Mouse (Mus musculus) midbrain, embryonic 11.5 days (tissue): Measurements from ENCODE around the gene Vmn1r86. TPM values are rescaled to one million over a fixed set of nuclear protein-coding genes. Genes with fewer than 3 reads are reported as not detected.
"Not testable (repeated sequence)": the region's sequence is repeated elsewhere in the genome, so short reads cannot be mapped to it uniquely, and the experiment has no call there.

Experiments
- ATAC-seq: fragments of 200-750 bp; cut with Nextera tagmentation; 2 replicates; pipeline ENCODE4 v1.8.0; 2017; ENCODE audit warnings: moderate TSS enrichment, moderate library complexity; ENCODE audit not compliant: low FRiP score
- DNase-seq: peaks from one replicate; pipeline ENCODE4 v3.0.0; 2015; ENCODE audit warnings: low spot score; ENCODE audit errors: missing footprints
- H3K27ac ChIP-seq: fragments of 300-500 bp; sonication (generic); 2 replicates; pipeline ENCODE4 v1.5.1; 2014; ENCODE audit warnings: low read depth, low read length
- H3K27me3 ChIP-seq: fragments of 300-500 bp; sonication (generic); 2 replicates; pipeline ENCODE4 v1.6.1; 2014; ENCODE audit warnings: mild to moderate bottlenecking, low read length, moderate library complexity, mixed read lengths; ENCODE audit not compliant: control insufficient read depth, insufficient read depth
- H3K36me3 ChIP-seq: fragments of 300-500 bp; sonication (generic); 2 replicates; pipeline ENCODE4 v1.6.1; 2014; ENCODE audit warnings: mild to moderate bottlenecking, low read length, moderate library complexity, mixed read lengths; ENCODE audit not compliant: control insufficient read depth, insufficient read depth
- H3K4me1 ChIP-seq: fragments of 300-500 bp; sonication (generic); 2 replicates; pipeline ENCODE4 v1.6.1; 2014; ENCODE audit warnings: low read length; ENCODE audit not compliant: control insufficient read depth, insufficient read depth
- H3K4me2 ChIP-seq: fragments of 300-500 bp; sonication (generic); 2 replicates; pipeline ENCODE4 v1.6.1; 2014; ENCODE audit warnings: mild to moderate bottlenecking, moderate library complexity
- H3K4me3 ChIP-seq: fragments of 300-500 bp; sonication (generic); 2 replicates; pipeline ENCODE4 v1.5.1; 2014; ENCODE audit warnings: low read depth, low read length
- H3K9ac ChIP-seq: fragments of 300-500 bp; sonication (generic); 2 replicates; pipeline ENCODE4 v1.6.1; 2014; ENCODE audit warnings: low read length
- H3K9me3 ChIP-seq: fragments of 300-500 bp; sonication (generic); 2 replicates; pipeline ENCODE4 v1.6.1; 2016; ENCODE audit warnings: low read length; ENCODE audit not compliant: control insufficient read depth
- WGBS: fragments of 180-500 bp; shearing (Covaris S2); extraction: QIAGEN DNeasy Blood & Tissue Kit; methylation state at CpG from one replicate; pipeline ENCODE4 v1.1.7; 2014; 5-methylcytosine and 5-hydroxymethylcytosine counted together
- polyA plus RNA-seq: library from polyadenylated mRNA; unstranded; fragments of >200 nt; fragmentation: Nextera tagmentation; extraction: Ambion mirVana; gene quantifications from 2 replicates; pipeline ENCODE4 v1.2.1, GENCODE M21; 2014

Gene Vmn1r86
- polyA plus RNA-seq = not detected in 2 replicates

DNA sequence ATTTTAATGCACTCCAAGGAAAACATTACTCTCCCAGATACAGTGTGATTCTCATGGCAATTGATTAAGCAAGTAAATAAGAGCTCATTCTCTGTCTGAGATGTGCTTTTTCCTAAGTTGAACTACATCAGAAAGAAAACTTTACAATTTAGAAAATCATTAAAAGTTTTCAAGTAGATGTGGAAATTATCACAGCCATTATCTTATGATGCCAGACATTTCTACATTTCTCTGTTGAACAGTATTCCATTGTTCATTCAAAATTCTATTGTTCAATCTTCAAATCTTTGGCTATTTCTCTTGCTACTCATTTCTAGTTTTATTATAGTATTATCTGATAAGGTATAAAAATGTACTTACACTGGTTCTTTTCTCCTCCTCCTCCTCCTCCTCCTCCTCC is at the start of gene Vmn1r86:
Gene Vmn1r86, minus strand, starts transcription at position 101 of the 400 bp plus-strand sequence.
- H3K4me3 ChIP-seq = no peak within 1 kb of the TSS

DNA sequence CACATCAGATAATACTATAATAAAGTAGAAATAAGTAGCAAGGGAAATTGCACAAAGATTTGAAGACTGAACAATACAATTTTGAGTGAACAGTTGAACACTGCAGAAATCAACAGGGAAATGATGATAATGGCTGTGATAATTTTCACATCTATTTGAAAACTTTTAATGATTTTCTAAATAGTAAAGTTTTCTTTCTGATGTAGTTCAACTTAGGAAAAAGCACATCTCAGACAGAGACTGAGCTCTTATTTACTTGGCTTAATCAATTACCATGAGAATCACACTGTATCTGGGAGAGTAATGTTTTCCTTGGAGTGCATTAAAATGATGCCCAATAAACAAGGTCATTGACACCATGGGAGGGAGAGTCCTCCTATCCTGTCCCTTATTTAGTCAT is 39.6 kb upstream of the Vmn1r86 start, which contains the start of gene Vmn1r88:
Gene Vmn1r88, plus strand, starts transcription at position 301 of the 400 bp plus-strand sequence.
- Histone ChIP-seq H3K36me3 (no peaks in the 10 kb centered on the region), H3K4me3 (no peak within 1 kb of the TSS), H3K27ac (no peak within 1 kb of the TSS), H3K9ac (no peak within 1 kb of the TSS), H3K4me1 (no peaks in the 10 kb centered on the region), H3K27me3 (no peaks in the 10 kb centered on the region), H3K4me2 (no peak within 1 kb of the TSS), H3K9me3 (no peaks in the 10 kb centered on the region)
- DNase-seq = no peak
- no peak for ATAC-seq

More for the DNA sequence above, at the start of gene Vmn1r86:
- DNase-seq = no peak
- Histone ChIP-seq H3K4me2 (no peak within 1 kb of the TSS), H3K9me3 (no peaks in the 10 kb centered on the region), H3K27ac (no peak within 1 kb of the TSS), H3K9ac (no peak within 1 kb of the TSS), H3K36me3 (no peaks in the 10 kb centered on the region), H3K4me1 (no peaks in the 10 kb centered on the region), H3K27me3 (no peaks in the 10 kb centered on the region)
- ATAC-seq = no peak

DNA sequence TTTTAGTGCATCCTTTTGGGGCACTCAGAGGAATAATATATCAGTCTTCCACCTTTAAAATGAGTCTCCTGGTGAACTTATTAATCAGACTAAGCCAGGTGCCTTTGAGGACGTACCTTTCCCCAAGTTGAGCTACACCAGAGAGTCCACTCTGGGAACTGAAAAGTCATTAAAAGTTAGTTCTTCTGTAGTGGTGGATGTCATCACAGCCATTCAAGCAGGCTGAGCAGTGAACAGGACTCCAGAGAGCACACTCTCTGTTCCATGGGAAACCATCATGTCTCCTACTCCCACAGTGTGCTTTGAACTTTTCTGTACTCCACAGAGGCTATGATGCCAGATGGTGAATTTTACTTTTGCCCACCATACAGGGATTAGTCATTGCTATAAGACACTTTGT is 20.3 kb upstream of the Vmn1r86 start, which contains the start of gene Vmn1r87:
Gene Vmn1r87, minus strand, starts transcription at position 101 of the 400 bp plus-strand sequence.
- H3K4me3 ChIP-seq = no peak within 1 kb of the TSS
- WGBS = 76% methylated on average over 1 of the region's 1 CpGs
- no peaks in the 10 kb centered on the region for H3K36me3 ChIP-seq
- H3K27ac ChIP-seq = no peak within 1 kb of the TSS
- DNase-seq (no peak), ATAC-seq (no peak)
- H3K4me1 ChIP-seq = no peaks in the 10 kb centered on the region
- no peaks in the 10 kb centered on the region for H3K9me3 ChIP-seq
- H3K4me2 ChIP-seq = no peak within 1 kb of the TSS
- no peak within 1 kb of the TSS for H3K9ac ChIP-seq
- H3K27me3 ChIP-seq = no peaks in the 10 kb centered on the region

DNA sequence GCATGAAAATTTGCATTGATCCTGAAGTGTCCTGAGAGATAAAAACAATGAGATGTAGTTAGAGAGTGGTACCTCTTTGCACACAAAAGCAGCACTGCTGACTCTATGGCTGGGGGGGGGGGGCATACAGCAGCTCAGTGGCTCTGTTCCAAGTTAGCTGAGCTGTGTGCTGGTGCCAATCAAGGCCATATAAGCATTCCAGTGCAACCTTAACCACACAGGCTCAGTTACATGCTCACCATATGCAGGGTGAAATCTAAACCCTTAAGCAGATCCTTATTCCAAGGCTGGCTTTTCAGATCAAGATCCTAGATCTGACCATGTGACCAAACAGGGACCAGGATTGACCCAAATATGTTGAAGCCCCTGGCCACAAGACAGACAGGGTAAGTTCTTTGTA is 17.6 kb upstream of the Vmn1r86 start:
- no peak for DNase-seq
- Histone ChIP-seq H3K4me2 (no peak overlapping the region), H3K9ac (no peak overlapping the region), H3K27me3 (no peaks in the 10 kb centered on the region), H3K27ac (no peak overlapping the region), H3K4me1 (no peaks in the 10 kb centered on the region), H3K4me3 (no peak overlapping the region), H3K9me3 (no peaks in the 10 kb centered on the region), H3K36me3 (no peaks in the 10 kb centered on the region)
- ATAC-seq = no peak

DNA sequence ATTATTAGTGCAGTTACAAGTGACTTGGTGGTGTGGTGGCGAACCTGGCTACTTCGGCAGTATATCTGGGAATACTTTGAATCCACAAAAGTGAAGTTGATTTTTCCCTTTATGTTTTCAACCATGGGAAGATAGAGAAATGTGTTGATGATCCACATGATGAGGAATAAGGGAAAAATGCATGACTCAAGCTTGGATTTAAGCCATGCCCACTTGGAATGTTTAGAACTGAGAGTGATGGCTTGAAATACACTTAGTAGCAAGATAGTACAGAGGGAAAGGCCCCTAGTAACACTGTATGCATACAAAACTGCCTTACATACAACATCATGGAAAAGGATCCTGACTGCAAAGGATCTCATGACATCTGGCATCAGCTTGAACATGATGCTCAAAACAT is 12.1 kb upstream of the Vmn1r86 start:
- H3K9ac ChIP-seq = no peak overlapping the region
- H3K4me1 ChIP-seq = no peaks in the 10 kb centered on the region
- DNase-seq (no peak), ATAC-seq (no peak)
- H3K36me3 ChIP-seq = no peaks in the 10 kb centered on the region
- WGBS = 93% methylated on average over 2 of the region's 2 CpGs
- no peak overlapping the region for H3K4me3 ChIP-seq
- no peaks in the 10 kb centered on the region for H3K9me3 ChIP-seq
- H3K27me3 ChIP-seq = no peaks in the 10 kb centered on the region
- H3K4me2 ChIP-seq = no peak overlapping the region
- H3K27ac ChIP-seq = no peak overlapping the region

DNA sequence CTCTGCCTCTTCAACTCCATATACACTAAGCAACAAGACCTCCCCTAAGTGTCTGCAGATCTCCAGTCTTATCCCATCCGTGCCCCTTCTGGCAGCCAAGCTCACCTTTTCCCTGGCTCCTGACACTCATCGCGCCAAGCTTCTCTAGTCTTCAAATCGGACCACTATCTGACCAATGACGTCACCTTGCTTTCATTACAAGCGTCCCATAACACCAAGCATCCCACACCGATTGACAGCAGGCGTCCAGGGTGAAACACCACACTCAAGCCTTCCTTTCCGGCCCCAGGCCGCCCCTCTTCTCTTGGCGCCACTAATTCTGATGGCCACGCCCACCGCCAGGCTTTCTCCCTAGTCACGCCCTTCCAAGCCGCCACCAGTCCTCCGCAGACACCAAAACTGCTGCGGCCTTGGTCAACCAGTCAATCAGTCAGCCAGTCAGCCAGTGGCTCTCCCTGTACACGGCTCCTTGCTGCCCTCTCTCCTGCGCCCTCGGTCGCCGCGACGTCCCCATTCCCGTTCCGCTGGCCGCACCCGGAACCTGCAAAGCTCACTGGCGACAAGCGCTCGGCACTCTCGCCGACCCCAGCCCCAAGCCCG is 3.9 kb upstream of the Vmn1r86 start:
- DNase-seq, H3K27ac ChIP-seq, H3K36me3 ChIP-seq, H3K27me3 ChIP-seq, H3K9ac ChIP-seq, H3K9me3 ChIP-seq, H3K4me3 ChIP-seq, H3K4me1 ChIP-seq: not testable (repeated sequence)
- 0% methylated on average over 16 of the region's 34 CpGs for WGBS
- ATAC-seq = peak; percentile 96
- H3K4me2 ChIP-seq = peak overlapping the region; percentile 31

DNA sequence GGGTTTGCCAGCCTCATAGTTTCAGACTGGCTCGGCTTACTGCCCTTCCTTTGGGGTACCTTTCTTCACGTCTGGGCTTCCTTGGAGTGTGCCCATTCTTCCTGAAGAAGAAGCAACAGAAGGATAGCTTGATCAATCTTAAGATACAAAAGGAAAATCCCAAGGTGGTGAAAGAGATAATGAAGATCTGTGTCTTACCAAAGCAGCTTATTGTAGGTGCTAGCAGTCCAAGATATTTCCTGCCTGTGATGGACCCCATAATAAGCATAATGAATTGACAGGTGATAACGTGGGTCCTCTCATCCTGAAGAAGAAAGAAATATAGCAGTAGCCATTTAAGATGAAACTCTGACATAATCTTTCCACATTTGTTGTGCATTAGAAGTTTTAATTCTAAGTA is 24.6 kb downstream of the Vmn1r86 start, which contains the start of gene Vmn1r85:
Gene Vmn1r85, minus strand, starts transcription at position 101 of the 400 bp plus-strand sequence.
- Histone ChIP-seq H3K27ac (no peak within 1 kb of the TSS), H3K4me2 (no peak within 1 kb of the TSS)
- no peak for ATAC-seq

DNA sequence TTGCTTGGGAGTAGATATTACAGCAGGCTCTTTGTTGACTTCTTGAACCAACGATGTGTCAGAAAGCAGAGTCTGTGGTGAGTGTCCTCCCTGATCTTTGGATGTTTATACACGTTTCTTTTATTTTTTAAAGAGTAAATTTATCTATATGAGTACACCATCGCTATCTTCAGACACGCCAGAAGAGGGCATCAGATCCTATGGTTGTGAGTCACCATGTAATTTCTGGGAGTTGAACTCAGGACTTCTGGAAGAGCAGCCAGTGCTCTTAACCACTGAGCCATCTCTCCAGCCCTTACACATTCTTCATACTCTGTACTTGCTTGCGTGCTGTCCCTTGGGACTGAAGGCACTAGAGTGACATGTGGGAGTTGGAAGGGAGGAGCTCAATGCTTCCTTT is 47.4 kb downstream of the Vmn1r86 start:
- no peaks in the 10 kb centered on the region for H3K27me3 ChIP-seq
- DNase-seq = no peak
- no peak overlapping the region for H3K4me3 ChIP-seq
- H3K4me1 ChIP-seq = no peaks in the 10 kb centered on the region
- H3K9me3 ChIP-seq = no peaks in the 10 kb centered on the region
- H3K9ac ChIP-seq = no peak overlapping the region
- no peak overlapping the region for H3K27ac ChIP-seq
- 60% methylated on average over 5 of the region's 5 CpGs for WGBS
- H3K36me3 ChIP-seq = no peaks in the 10 kb centered on the region
- no peak overlapping the region for H3K4me2 ChIP-seq
- no peak for ATAC-seq

More for the DNA sequence above, 24.6 kb downstream of the Vmn1r86 start, which contains the start of gene Vmn1r85:
- no peaks in the 10 kb centered on the region for H3K27me3 ChIP-seq
- H3K4me1 ChIP-seq = no peaks in the 10 kb centered on the region
- no peaks in the 10 kb centered on the region for H3K9me3 ChIP-seq
- DNase-seq = no peak
- H3K4me3 ChIP-seq = no peak within 1 kb of the TSS
- no peaks in the 10 kb centered on the region for H3K36me3 ChIP-seq
- WGBS = 69% methylated on average over 3 of the region's 3 CpGs
- H3K9ac ChIP-seq = no peak within 1 kb of the TSS

DNA sequence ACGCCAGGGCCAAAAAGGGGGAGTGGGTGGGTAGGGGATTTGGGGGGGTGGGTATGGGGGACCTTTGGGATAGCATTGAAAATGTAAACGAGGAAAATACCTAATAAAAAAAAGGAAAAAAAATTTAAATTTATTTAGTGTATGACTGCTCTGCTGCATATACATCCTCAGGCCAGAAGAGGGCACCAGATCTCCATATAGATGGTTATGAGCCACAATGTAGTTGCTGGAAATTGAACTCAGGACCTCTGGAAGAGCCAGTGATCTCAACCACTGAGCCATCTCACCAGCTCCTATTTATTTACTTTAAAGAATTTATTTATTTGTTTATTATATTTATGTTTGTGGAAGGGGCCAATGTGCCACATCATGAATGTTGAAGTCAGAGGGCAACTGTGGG is 56.3 kb downstream of the Vmn1r86 start:
- H3K27ac ChIP-seq, H3K4me3 ChIP-seq, H3K27me3 ChIP-seq, H3K4me2 ChIP-seq, H3K36me3 ChIP-seq, H3K4me1 ChIP-seq, ATAC-seq, H3K9me3 ChIP-seq, H3K9ac ChIP-seq, DNase-seq: not testable (repeated sequence)
- 53% methylated on average over 2 of the region's 2 CpGs for WGBS
